Mouse (Mus musculus) stomach, embryonic 15.5 days (tissue): ENCODE measurements around the gene Lcn10. TPM values are rescaled to one million over a fixed set of nuclear protein-coding genes. Genes with fewer than 3 reads are reported as not detected.

ENCODE experiments used
- ATAC-seq: fragments of 200-750 bp; cut with Nextera tagmentation; 2 replicates; pipeline ENCODE4 v1.8.0; 2017; ENCODE audit warnings: low read depth, moderate number of reproducible peaks, moderate TSS enrichment; ENCODE audit not compliant: insufficient read depth, low FRiP score
- H3K27ac ChIP-seq: fragments of 300-500 bp; sonication (generic); 2 replicates; pipeline ENCODE4 v1.5.1; 2015; ENCODE audit warnings: mild to moderate bottlenecking, inconsistent platforms
- H3K27me3 ChIP-seq: fragments of 300-500 bp; sonication (generic); replicated peaks from 2 replicates; pipeline ENCODE4 v1.6.1; 2015; ENCODE audit warnings: inconsistent platforms
- H3K36me3 ChIP-seq: fragments of 300-500 bp; sonication (generic); 2 replicates; pipeline ENCODE4 v1.6.1; 2015; ENCODE audit warnings: inconsistent platforms
- H3K4me1 ChIP-seq: fragments of 300-500 bp; sonication (generic); 2 replicates; pipeline ENCODE4 v1.6.1; 2015; ENCODE audit warnings: inconsistent platforms
- H3K4me2 ChIP-seq: fragments of 300-500 bp; sonication (generic); 2 replicates; pipeline ENCODE4 v1.6.1; 2015; ENCODE audit warnings: mild to moderate bottlenecking, inconsistent platforms
- H3K4me3 ChIP-seq: fragments of 300-500 bp; sonication (generic); replicated peaks from 2 replicates; pipeline ENCODE4 v1.5.1; 2015; ENCODE audit warnings: inconsistent platforms
- H3K9ac ChIP-seq: fragments of 300-500 bp; sonication (generic); 2 replicates; pipeline ENCODE4 v1.6.1; 2015; ENCODE audit warnings: inconsistent platforms
- H3K9me3 ChIP-seq: fragments of 300-500 bp; sonication (generic); 2 replicates; pipeline ENCODE4 v1.6.1; 2016; ENCODE audit warnings: inconsistent platforms
- WGBS: fragments of 180-500 bp; shearing (Covaris S2); methylation state at CpG from one replicate; pipeline ENCODE4 v1.1.7; 2015; 5-methylcytosine and 5-hydroxymethylcytosine counted together
- polyA plus RNA-seq: library from polyadenylated mRNA; unstranded; fragments of >200 nt; fragmentation: Nextera tagmentation; extraction: Ambion mirVana; gene quantifications from 2 replicates; pipeline ENCODE4 v1.2.1, GENCODE M21; 2015

Gene Lcn10
- polyA plus RNA-seq, result not detected in 2 replicates

- no peak within 1 kb of the TSS for H3K4me3 ChIP-seq
Observed at GRCm38 (mm10) chr2:25682426-25682825, at the start of gene Lcn10. Lcn10 (plus strand) TSS chr2:25682726.

GRCm38 (mm10) chr2:25633616-25634015 is 48.9 kb upstream of the Lcn10 start:
- H3K9ac ChIP-seq, result no peak overlapping the region
- no peak overlapping the region for H3K4me2 ChIP-seq
- H3K27me3 ChIP-seq, result no peaks in the 10 kb centered on the region
- no peak overlapping the region for H3K4me3 ChIP-seq
- no peaks in the 10 kb centered on the region for H3K36me3 ChIP-seq
- H3K4me1 ChIP-seq, result no peaks in the 10 kb centered on the region
- WGBS, result 83% methylated on average over 3 of the region's 3 CpGs
- no peak overlapping the region for H3K27ac ChIP-seq
- no peaks in the 10 kb centered on the region for H3K9me3 ChIP-seq
- no peak for ATAC-seq

More at GRCm38 (mm10) chr2:25682426-25682825, at the start of gene Lcn10:
- 73% methylated on average over 2 of the region's 2 CpGs for WGBS
- H3K27ac ChIP-seq, result no peak within 1 kb of the TSS
- H3K36me3 ChIP-seq, result no peaks in the 10 kb centered on the region
- ATAC-seq, result no peak
- no peak within 1 kb of the TSS for H3K9ac ChIP-seq
- no peak within 1 kb of the TSS for H3K4me2 ChIP-seq
- no peaks in the 10 kb centered on the region for H3K9me3 ChIP-seq
- no peaks in the 10 kb centered on the region for H3K27me3 ChIP-seq
- H3K4me1 ChIP-seq, result no peaks in the 10 kb centered on the region

GRCm38 (mm10) chr2:25634046-25634445 is 48.5 kb upstream of the Lcn10 start:
- Histone ChIP-seq H3K4me3 (no peak overlapping the region), H3K27me3 (no peaks in the 10 kb centered on the region), H3K27ac (no peak overlapping the region), H3K4me1 (no peaks in the 10 kb centered on the region), H3K9ac (no peak overlapping the region), H3K9me3 (no peaks in the 10 kb centered on the region), H3K4me2 (no peak overlapping the region), H3K36me3 (no peaks in the 10 kb centered on the region)
- ATAC-seq, result no peak
- WGBS, result 47% methylated on average over 1 of the region's 1 CpGs

- no peak overlapping the region for H3K9ac ChIP-seq
- no peak for ATAC-seq
- no peaks in the 10 kb centered on the region for H3K9me3 ChIP-seq
- H3K27me3 ChIP-seq, result no peaks in the 10 kb centered on the region
- no peak overlapping the region for H3K27ac ChIP-seq
- H3K4me3 ChIP-seq, result no peak overlapping the region
- 13% methylated on average over 6 of the region's 6 CpGs for WGBS
- H3K4me1 ChIP-seq, result no peaks in the 10 kb centered on the region
- H3K4me2 ChIP-seq, result no peak overlapping the region
- no peaks in the 10 kb centered on the region for H3K36me3 ChIP-seq
Observed at GRCm38 (mm10) chr2:25639890-25640289, 42.6 kb upstream of the Lcn10 start.

GRCm38 (mm10) chr2:25652902-25653301 is 29.6 kb upstream of the Lcn10 start, which contains the start of gene Lcn8:
Lcn8 (plus strand) TSS chr2:25653120.
- H3K4me2 ChIP-seq, result no peak within 1 kb of the TSS
- H3K9me3 ChIP-seq, result no peaks in the 10 kb centered on the region
- no peak within 1 kb of the TSS for H3K9ac ChIP-seq
- H3K4me3 ChIP-seq, result no peak within 1 kb of the TSS
- 60% methylated on average over 2 of the region's 2 CpGs for WGBS
- no peaks in the 10 kb centered on the region for H3K36me3 ChIP-seq
- no peak for ATAC-seq
- H3K4me1 ChIP-seq, result no peaks in the 10 kb centered on the region
- H3K27ac ChIP-seq, result no peak within 1 kb of the TSS
- H3K27me3 ChIP-seq, result no peaks in the 10 kb centered on the region

GRCm38 (mm10) chr2:25654502-25654901 is 28.0 kb upstream of the Lcn10 start:
- Histone ChIP-seq H3K4me2 (no peak overlapping the region), H3K9me3 (no peaks in the 10 kb centered on the region), H3K27ac (no peak overlapping the region), H3K4me1 (no peaks in the 10 kb centered on the region), H3K9ac (no peak overlapping the region), H3K36me3 (no peaks in the 10 kb centered on the region), H3K27me3 (no peaks in the 10 kb centered on the region), H3K4me3 (no peak overlapping the region)
- 32% methylated on average over 1 of the region's 1 CpGs for WGBS
- no peak for ATAC-seq

GRCm38 (mm10) chr2:25656691-25657090 is 25.8 kb upstream of the Lcn10 start:
- Histone ChIP-seq H3K9me3 (no peaks in the 10 kb centered on the region), H3K9ac (no peak overlapping the region), H3K27ac (no peak overlapping the region), H3K4me3 (no peak overlapping the region), H3K4me1 (no peaks in the 10 kb centered on the region), H3K4me2 (no peak overlapping the region), H3K27me3 (no peaks in the 10 kb centered on the region), H3K36me3 (no peaks in the 10 kb centered on the region)
- 85% methylated on average over 4 of the region's 4 CpGs for WGBS
- no peak for ATAC-seq

- WGBS, result 85% methylated on average over 4 of the region's 4 CpGs
- H3K9ac ChIP-seq, result no peak overlapping the region
- no peaks in the 10 kb centered on the region for H3K27me3 ChIP-seq
- no peak overlapping the region for H3K27ac ChIP-seq
- H3K4me3 ChIP-seq, result no peak overlapping the region
- H3K4me1 ChIP-seq, result no peaks in the 10 kb centered on the region
- H3K4me2 ChIP-seq, result no peak overlapping the region
- ATAC-seq, result no peak
- no peaks in the 10 kb centered on the region for H3K9me3 ChIP-seq
- H3K36me3 ChIP-seq, result no peaks in the 10 kb centered on the region
Observed at GRCm38 (mm10) chr2:25657246-25657645, 25.3 kb upstream of the Lcn10 start.

- H3K9ac ChIP-seq, result no peak within 1 kb of the TSS
- no peak within 1 kb of the TSS for H3K4me2 ChIP-seq
- H3K27me3 ChIP-seq, result no peaks in the 10 kb centered on the region
- no peak for ATAC-seq
- no peak within 1 kb of the TSS for H3K4me3 ChIP-seq
- no peaks in the 10 kb centered on the region for H3K4me1 ChIP-seq
- H3K27ac ChIP-seq, result no peak within 1 kb of the TSS
- H3K36me3 ChIP-seq, result no peaks in the 10 kb centered on the region
- H3K9me3 ChIP-seq, result no peaks in the 10 kb centered on the region
Observed at GRCm38 (mm10) chr2:25657652-25658051, 24.9 kb upstream of the Lcn10 start, which contains the start of gene Lcn5. Lcn5 (plus strand) TSS chr2:25657952.

GRCm38 (mm10) chr2:25660279-25660678 is 22.2 kb upstream of the Lcn10 start:
- no peak for ATAC-seq
- Histone ChIP-seq H3K4me3 (no peak overlapping the region), H3K4me2 (no peak overlapping the region), H3K27ac (no peak overlapping the region), H3K9ac (no peak overlapping the region), H3K4me1 (no peaks in the 10 kb centered on the region), H3K9me3 (no peaks in the 10 kb centered on the region), H3K36me3 (no peaks in the 10 kb centered on the region), H3K27me3 (no peaks in the 10 kb centered on the region)
- WGBS, result 86% methylated on average over 8 of the region's 8 CpGs

- H3K9me3 ChIP-seq, result no peaks in the 10 kb centered on the region
- no peak overlapping the region for H3K9ac ChIP-seq
- no peaks in the 10 kb centered on the region for H3K27me3 ChIP-seq
- ATAC-seq, result no peak
- no peaks in the 10 kb centered on the region for H3K36me3 ChIP-seq
- no peak overlapping the region for H3K4me3 ChIP-seq
- H3K27ac ChIP-seq, result no peak overlapping the region
- 79% methylated on average over 6 of the region's 6 CpGs for WGBS
- no peaks in the 10 kb centered on the region for H3K4me1 ChIP-seq
- no peak overlapping the region for H3K4me2 ChIP-seq
Observed at GRCm38 (mm10) chr2:25661245-25661970, 21.1 kb upstream of the Lcn10 start.

- H3K9ac ChIP-seq, result no peak overlapping the region
- 71% methylated on average over 1 of the region's 1 CpGs for WGBS
- no peaks in the 10 kb centered on the region for H3K36me3 ChIP-seq
- H3K27me3 ChIP-seq, result no peaks in the 10 kb centered on the region
- no peak overlapping the region for H3K4me2 ChIP-seq
- H3K9me3 ChIP-seq, result no peaks in the 10 kb centered on the region
- no peak for ATAC-seq
- H3K4me1 ChIP-seq, result no peaks in the 10 kb centered on the region
- no peak overlapping the region for H3K27ac ChIP-seq
- H3K4me3 ChIP-seq, result no peak overlapping the region
Observed at GRCm38 (mm10) chr2:25663511-25663910, 19.0 kb upstream of the Lcn10 start.

GRCm38 (mm10) chr2:25664125-25664524 is 18.4 kb upstream of the Lcn10 start:
- no peaks in the 10 kb centered on the region for H3K36me3 ChIP-seq
- 82% methylated on average over 5 of the region's 5 CpGs for WGBS
- H3K9ac ChIP-seq, result no peak overlapping the region
- H3K4me3 ChIP-seq, result no peak overlapping the region
- no peaks in the 10 kb centered on the region for H3K9me3 ChIP-seq
- no peak overlapping the region for H3K27ac ChIP-seq
- no peak overlapping the region for H3K4me2 ChIP-seq
- no peaks in the 10 kb centered on the region for H3K4me1 ChIP-seq
- ATAC-seq, result no peak
- H3K27me3 ChIP-seq, result no peaks in the 10 kb centered on the region
